Mouse (Mus musculus) small intestine, adult 2 months (tissue): ENCODE data around the gene Fsip1.

Experiments
- CTCF ChIP-seq: fragments of 200-500 bp; IDR thresholded peaks from 2 replicates; pipeline ENCODE4 v1.5.1; 2012; ENCODE audit warnings: low read depth, mild to moderate bottlenecking, control low read depth, inconsistent platforms, low read length, moderate library complexity, mixed read lengths; ENCODE audit not compliant: insufficient replicate concordance, insufficient read length; ENCODE audit errors: extremely low read depth
- POLR2A ChIP-seq: fragments of 200-500 bp; IDR thresholded peaks from 2 replicates; pipeline ENCODE4 v1.6.1; 2012; ENCODE audit warnings: low read depth, mild to moderate bottlenecking, control low read depth, inconsistent platforms, low read length, moderate library complexity

DNA sequence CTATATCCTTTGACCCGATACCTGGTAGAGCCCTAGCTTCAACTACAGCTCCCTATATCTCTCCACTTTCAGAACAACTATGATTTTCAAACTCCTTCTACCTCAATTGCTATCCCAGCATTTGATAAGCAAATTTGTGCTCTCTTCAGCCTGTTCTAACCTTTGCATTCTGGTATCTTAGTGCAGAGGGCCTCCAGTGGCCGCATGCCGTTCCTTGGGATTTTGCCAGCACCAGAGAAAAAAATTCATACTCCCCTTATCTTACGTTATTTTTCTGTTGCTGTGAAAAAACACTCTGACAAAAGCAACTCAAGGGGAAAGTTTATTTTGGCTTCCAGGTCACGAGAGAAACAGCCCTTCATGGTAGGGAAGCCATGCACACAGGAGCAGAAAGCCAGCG is 173.1 kb downstream of the Fsip1 start:
- TF ChIP-seq CTCF = no peak
- no peak for TF ChIP-seq POLR2A
